Mouse (Mus musculus) hematopoietic stem cell, adult 5-6 weeks (primary cell): ENCODE measurements around the gene Tex38. TPM values are rescaled to one million over a fixed set of nuclear protein-coding genes. Genes with fewer than 3 reads are reported as not detected.

Source experiments
- ATAC-seq, 2 experiments: fragments of 125-278 bp in 1 of 2; replicated peaks in 1 of 2; 2 replicates each; pipeline ENCODE4 v1.8.0; 2016 to 2017; ENCODE audit warnings: inconsistent platforms in 2 of 2, mild to moderate bottlenecking in 2 of 2, moderate number of reproducible peaks in 2 of 2, low read depth in 1 of 2, moderate TSS enrichment in 1 of 2; ENCODE audit not compliant: low FRiP score in 2 of 2, poor library complexity in 2 of 2, severe bottlenecking in 2 of 2, insufficient read depth in 1 of 2, low TSS enrichment in 1 of 2
- total RNA-seq: library from RNA; stranded (forward); fragments of 172-1452, 232-1000 nt; gene quantifications from 2 replicates; pipeline ENCODE4 v1.2.3, GENCODE M21; 2017

Tex38 gene
- not detected in 2 replicates for total RNA-seq

DNA sequence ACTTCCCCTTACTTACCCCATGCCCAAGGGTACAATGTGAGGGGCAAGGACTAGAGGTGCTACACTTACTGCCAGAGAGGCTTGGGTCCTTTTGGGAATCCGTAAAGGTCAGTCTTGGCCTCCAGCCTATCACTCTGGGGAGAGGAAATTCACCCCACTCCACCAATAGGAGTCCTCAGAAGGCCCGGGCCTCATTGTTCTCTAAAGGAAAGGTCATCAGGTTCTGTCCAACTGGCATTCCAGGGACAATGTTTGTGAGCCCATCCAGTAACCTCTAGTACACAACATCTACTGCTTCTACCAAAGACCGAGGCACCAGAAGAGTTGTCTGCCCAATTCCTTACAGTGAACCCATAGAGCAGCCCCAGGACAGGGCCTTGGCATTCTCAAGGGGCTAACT is at the start of gene Tex38:
Gene Tex38, minus strand, starts transcription at position 101 of the 400 bp plus-strand sequence.
- no peak for ATAC-seq

DNA sequence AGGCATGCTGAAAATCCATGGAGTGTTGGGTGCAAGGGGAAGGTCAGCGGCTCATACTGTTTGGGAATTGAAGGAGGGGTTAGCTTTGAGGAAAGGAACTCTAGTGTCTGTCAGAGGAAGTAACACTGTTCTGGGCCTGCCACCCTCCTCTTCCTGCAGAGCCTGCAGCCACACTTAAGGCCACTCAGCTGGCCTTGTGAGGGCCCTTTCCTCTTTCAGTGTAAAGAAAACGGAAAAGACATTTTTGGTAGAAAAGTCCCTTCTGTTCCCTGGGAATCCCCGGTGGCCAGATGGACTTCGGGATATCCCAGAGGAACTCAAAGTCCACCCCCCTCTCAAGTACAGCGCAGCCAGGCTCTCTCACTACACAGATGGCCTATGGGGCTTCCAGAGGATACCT is 49.7 kb upstream of the Tex38 start:
- no peak for ATAC-seq

DNA sequence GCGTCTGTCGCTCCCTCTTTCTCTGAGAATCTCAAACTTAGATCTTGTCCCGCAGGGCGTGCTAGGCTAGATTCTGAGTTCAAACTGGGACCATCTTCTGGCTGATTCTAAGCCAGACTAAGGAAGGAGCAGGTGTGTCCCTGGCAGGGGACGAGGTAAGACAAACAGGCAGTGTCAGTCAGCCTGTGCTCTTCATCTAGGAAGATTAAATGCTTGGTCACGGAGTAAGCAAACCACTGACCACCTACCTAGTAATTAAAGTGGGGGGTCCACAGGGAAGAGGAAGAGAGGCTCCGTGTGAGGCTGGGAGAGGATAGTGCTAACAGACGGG is 47.7 kb upstream of the Tex38 start:
- ATAC-seq = peak in 1 of 2 experiments; percentile 3; a peak in 1 of 4 replicates

GRCm38 (mm10) chr4:115827888-115828571 is 47.2 kb upstream of the Tex38 start, which contains the start of gene Mob3c:
TSS of gene Mob3c (plus strand) at chr4:115828092.
- peak; percentile 72 to 75 for ATAC-seq

DNA sequence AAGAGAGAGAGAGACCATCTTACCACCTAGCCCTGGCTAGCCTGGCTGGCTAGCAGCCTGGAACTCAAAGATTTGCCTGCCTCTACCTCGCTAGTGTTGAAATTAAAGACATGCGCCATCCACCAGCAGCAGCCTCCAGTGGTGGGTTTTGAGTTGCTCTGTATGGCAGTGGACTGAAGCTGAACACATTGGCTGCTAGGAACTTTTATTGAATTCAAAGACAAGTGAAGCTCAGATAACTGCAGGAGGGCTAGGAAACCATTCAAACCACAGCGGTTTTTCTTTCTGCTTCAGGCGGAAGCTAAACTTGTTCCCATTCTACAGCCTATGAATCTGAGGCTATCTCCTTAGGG is 46.7 kb upstream of the Tex38 start:
- peak; percentile 10 to 19; a peak in 3 of 4 replicates for ATAC-seq

- no peak for ATAC-seq
Measured at GRCm38 (mm10) chr4:115827066-115827465, 46.2 kb upstream of the Tex38 start.

- ATAC-seq = peak in 1 of 2 experiments; percentile 25; a peak in 1 of 4 replicates
Measured at GRCm38 (mm10) chr4:115825271-115825670, 44.5 kb upstream of the Tex38 start.

GRCm38 (mm10) chr4:115824178-115824577 is 43.4 kb upstream of the Tex38 start:
- no peak for ATAC-seq

- peak; percentile 40 to 48; a peak in 1 of 4 replicates for ATAC-seq
Measured at GRCm38 (mm10) chr4:115821928-115822327, 41.1 kb upstream of the Tex38 start.

- ATAC-seq = no peak
Measured at GRCm38 (mm10) chr4:115821431-115821830, 40.6 kb upstream of the Tex38 start.

GRCm38 (mm10) chr4:115820944-115821343 is 40.1 kb upstream of the Tex38 start:
- no peak for ATAC-seq

DNA sequence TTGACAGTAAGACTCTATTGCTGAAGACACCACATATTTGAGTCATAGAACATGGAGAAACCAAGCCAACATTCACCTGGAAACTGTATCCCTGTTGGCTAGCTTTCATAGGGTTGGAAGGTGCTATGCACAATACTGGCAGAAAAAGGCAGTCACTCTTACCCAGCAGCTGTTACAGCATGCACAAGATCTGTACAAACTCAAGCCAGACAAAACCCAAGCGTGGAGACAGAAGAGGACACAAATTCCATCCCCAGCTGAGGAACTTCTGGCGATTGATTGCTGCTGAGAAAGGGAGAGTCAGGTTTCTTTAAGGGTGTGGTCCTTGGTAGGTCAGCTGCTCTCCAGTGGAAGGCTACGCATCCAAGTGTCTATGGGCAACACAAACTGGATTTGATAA is 39.4 kb upstream of the Tex38 start:
- no peak for ATAC-seq

DNA sequence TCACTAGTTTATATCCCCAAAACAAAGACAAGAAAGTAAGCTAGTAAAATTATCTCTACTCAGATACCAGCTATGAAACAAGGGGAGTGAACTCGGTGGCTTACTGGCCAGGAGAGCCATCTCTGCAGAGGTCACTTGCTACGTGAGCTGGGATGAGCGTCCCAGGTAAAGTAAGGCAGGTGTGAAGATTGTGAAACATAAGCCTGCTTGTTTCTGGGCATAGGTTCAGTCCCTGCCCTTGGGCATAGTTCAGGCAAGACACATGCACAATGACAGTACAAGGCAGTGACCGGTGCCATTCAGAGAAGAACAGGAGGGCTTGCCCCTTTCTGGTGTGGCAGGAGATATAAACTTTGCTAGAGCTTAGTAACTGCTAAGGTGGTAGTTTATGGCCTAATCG is 34.8 kb upstream of the Tex38 start:
- no peak for ATAC-seq

DNA sequence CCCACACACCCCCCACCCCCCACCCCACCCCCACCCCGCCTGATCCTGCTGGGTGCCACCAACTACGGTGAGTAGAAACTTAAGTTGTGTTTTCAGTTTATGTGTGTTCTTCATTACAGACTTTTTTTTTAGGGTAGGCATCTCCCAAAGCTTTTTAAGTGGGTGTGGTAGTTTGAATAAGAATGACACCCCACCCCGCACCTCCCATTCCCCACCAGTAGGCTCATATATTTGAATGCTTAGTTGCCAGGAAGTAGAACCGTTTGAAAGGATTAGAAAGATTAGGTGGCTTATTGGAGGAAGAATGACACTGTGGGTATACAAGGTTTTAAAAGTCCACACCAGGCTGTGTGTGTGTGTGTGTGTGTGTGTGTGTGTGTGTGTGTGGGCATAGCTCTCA is 31.5 kb upstream of the Tex38 start:
- no peak for ATAC-seq

- no peak for ATAC-seq
Measured at GRCm38 (mm10) chr4:115799981-115800380, 19.2 kb upstream of the Tex38 start.

- ATAC-seq = no peak
Measured at GRCm38 (mm10) chr4:115795360-115795759, 14.5 kb upstream of the Tex38 start.

DNA sequence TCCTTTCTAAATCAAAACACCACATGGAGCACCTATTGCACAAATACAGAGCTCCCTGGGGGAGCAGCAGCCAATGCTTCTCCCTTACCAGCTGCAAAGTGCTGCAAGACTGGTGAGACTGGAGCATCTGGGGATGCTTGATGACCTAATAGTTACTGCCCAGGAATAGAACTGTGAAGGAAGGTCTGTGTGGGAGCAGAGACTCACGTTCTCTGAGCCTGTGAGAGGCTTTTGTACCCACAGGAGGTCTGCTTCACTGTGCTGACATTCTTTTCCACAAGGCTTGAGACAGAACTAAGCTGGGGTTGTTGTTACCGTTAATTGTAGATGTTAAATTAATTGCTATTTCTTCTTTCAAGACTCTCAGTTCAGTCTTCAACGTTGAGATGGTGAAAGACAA is 10.0 kb upstream of the Tex38 start:
- ATAC-seq = no peak

DNA sequence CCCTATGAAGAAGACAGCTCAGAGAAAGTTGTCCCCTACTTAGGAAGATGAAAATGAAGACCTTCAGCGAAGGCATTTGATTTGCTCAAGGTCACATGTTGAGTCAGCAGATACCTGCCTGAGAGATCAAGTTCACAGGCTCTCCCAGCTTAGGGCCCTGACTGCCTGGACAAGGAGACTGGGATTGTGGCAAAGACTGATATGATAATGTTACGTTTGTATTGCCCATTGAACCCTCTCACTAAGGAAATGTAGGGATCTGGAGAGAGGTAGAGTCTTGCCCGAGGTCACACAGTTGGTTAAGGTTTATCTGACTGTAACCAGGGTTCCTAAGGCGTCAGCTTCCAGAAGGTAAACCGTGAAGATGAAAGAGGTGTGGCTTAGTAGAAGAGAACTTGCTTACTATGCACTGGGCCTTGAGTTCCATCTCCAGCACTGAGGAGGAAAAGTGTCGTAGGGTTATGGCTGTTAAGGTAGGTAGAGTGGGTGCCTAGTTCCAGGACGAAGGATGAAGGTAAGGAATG is 4.8 kb upstream of the Tex38 start:
- no peak; a peak in 1 of 4 replicates for ATAC-seq
